Mouse (Mus musculus) brown adipose tissue, adult 24 weeks (tissue): Measurements from ENCODE around the gene Lepr. TPM values are rescaled to one million over a fixed set of nuclear protein-coding genes. Genes with fewer than 3 reads are reported as not detected.

Source experiments
- H3K27ac ChIP-seq: fragments of 200-500 bp; replicated peaks from 2 replicates; pipeline ENCODE4 v1.5.1; 2012; ENCODE audit warnings: low read depth, mild to moderate bottlenecking, low read length
- H3K4me1 ChIP-seq: fragments of 200-500 bp; 2 replicates; pipeline ENCODE4 v1.6.1; 2012; ENCODE audit warnings: low read length, mixed read lengths; ENCODE audit not compliant: control insufficient read depth, insufficient read depth, insufficient read length
- H3K4me3 ChIP-seq: fragments of 200-500 bp; 2 replicates; pipeline ENCODE4 v1.5.1; 2012; ENCODE audit warnings: low read depth, mild to moderate bottlenecking, low read length, moderate library complexity; ENCODE audit not compliant: insufficient read depth
- polyA plus RNA-seq: library from polyadenylated mRNA; stranded (reverse); fragments of >200 nt; gene quantifications from 2 replicates; pipeline ENCODE4 v1.2.4, GENCODE M21; 2012; ENCODE audit not compliant: missing spikeins, insufficient read depth, insufficient read length

Lepr gene
- polyA plus RNA-seq, result 0.58 and 0.99 TPM in 2 replicates

GRCm38 (mm10) chr4:101717367-101718121, at the start of gene Lepr:
Lepr (plus strand) TSS chr4:101717404.
- no peaks in the 10 kb centered on the region for H3K4me1 ChIP-seq
- no peak within 1 kb of the TSS for H3K27ac ChIP-seq
- H3K4me3 ChIP-seq, result peak within 1 kb of the TSS; percentile 22; the same call in 1 of the 2 replicates

GRCm38 (mm10) chr4:101669161-101669560, 48.0 kb upstream of the Lepr start:
- H3K27ac ChIP-seq, result no peak overlapping the region
- H3K4me3 ChIP-seq, result no peak overlapping the region
- H3K4me1 ChIP-seq, result no peaks in the 10 kb centered on the region

DNA sequence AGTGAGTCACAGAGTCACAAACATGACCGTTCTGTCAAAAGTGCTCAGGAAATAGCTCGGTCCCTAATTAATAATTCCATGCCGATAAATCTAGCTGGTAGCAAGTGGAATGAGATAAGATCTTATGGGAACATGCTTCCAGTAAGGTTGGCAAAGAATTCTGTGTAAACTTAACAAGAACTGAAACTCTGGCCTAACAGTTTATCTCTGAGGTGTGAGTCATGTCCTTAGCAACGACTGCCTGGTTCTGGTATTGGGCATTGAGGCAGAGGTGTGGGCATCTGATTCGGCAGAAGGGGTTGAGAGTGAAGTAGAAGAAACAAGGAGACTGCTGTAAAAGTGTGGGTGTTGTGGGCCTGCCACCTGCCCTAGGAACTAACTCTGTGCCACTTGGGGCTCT, 47.4 kb upstream of the Lepr start:
- Histone ChIP-seq H3K4me1 (no peaks in the 10 kb centered on the region), H3K4me3 (no peak overlapping the region), H3K27ac (no peak overlapping the region)

DNA sequence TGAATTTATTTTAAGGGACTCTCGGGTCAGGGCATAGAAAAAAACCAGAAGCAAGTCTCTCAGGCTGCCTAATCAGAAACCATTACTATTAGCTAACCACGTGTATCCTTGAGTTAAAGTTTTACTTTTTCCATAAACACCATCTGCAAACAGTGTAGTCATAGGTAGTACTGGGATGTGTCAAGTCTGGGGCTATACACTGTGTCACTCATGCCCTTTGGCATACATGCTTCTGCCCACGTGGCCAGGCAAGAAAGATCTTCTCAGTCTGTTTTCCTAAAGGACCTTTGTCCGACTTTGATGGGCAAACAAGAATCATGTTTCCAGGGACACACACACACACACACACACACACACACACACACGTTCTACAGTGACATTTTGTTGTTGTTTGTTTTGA, 42.4 kb upstream of the Lepr start:
- H3K4me3 ChIP-seq, result no peak overlapping the region
- H3K27ac ChIP-seq, result no peak overlapping the region

GRCm38 (mm10) chr4:101675726-101676125, 41.5 kb upstream of the Lepr start:
- Histone ChIP-seq H3K4me3 (no peak overlapping the region), H3K27ac (no peak overlapping the region), H3K4me1 (no peaks in the 10 kb centered on the region)

More for the DNA sequence above, 42.4 kb upstream of the Lepr start:
- no peaks in the 10 kb centered on the region for H3K4me1 ChIP-seq

- no peak overlapping the region for H3K4me3 ChIP-seq
- H3K27ac ChIP-seq, result no peak overlapping the region
- H3K4me1 ChIP-seq, result no peaks in the 10 kb centered on the region
Observed at GRCm38 (mm10) chr4:101682620-101683019, 34.6 kb upstream of the Lepr start.

GRCm38 (mm10) chr4:101683086-101683485, 34.1 kb upstream of the Lepr start:
- Histone ChIP-seq H3K27ac (no peak overlapping the region), H3K4me1 (no peaks in the 10 kb centered on the region), H3K4me3 (no peak overlapping the region)

DNA sequence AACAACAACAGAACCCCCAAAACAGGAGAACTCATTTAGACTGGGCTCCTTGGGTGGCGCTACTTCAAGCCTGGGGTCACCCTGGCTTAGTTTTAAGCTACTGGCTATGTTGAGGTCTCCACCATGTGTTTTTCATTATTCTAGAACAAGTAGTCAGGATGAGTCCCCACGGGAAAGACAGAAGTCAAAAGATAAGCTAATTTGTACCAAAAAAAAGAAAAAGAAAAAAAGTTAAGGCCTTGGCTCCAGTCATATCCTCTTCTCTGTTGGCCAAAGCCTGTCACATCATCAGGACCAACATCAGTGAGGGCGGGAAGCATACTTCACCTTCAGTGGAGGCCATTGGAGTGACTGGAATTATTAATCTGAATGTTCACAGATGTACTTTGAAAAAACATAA, 32.4 kb upstream of the Lepr start:
- peaks cover 2% of the 10 kb centered on the region; the same call in 1 of the 2 replicates for H3K4me1 ChIP-seq
- no peak overlapping the region for H3K4me3 ChIP-seq
- no peak overlapping the region for H3K27ac ChIP-seq

DNA sequence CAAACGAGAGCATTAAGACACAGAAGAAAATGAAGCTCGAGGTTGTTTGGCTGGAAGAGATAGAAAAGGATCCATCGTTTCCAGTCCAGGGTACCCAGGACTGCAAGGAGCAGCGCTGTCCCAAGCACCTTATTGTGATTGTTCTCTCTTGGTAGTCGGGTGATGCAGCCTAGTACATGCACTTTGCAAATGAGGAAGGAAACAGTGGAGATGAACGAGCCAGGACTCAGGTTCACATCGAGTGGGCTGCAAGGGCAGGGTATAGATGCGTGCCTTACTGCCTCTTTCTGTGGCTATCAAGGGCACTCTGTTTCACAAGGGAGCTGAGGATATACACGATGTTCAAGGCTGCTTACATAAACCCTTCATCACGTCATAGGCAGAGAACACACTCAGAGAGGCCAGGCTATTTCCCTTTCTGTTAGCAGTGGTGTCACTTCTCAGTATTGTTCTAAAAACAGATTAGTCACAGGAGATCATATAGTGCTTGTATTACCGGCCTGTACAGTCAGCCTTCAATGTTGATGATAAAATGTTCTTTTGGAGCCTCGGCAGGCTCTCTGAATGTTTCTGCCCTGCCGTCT, 30.9 kb upstream of the Lepr start:
- H3K4me3 ChIP-seq, result no peak overlapping the region
- peaks cover 2% of the 10 kb centered on the region; the same call in 1 of the 2 replicates for H3K4me1 ChIP-seq
- no peak overlapping the region for H3K27ac ChIP-seq

DNA sequence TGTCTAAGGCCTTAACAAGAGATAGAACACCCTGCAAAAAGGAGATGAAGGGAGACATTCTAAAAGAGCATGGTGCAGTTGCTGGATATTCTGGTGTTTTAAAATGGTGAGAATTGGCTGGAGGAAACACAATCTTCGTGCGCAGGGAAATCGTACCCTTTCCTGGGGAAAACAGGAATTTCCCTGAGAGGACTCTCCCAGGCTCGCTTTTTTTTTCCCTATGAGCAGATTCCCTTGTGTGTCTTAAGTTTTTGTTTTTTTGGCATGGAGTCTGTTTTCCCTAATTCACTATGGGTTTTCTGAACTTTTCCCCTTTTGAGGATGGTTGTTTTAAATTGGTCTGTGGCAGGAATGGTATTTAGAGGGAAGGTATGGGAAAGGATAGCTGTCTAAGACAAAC, 28.0 kb upstream of the Lepr start:
- Histone ChIP-seq H3K4me3 (no peak overlapping the region), H3K4me1 (peaks cover 2% of the 10 kb centered on the region; the same call in 1 of the 2 replicates), H3K27ac (no peak overlapping the region)

GRCm38 (mm10) chr4:101689645-101690044, 27.6 kb upstream of the Lepr start:
- no peak overlapping the region; the same call in 1 of the 2 replicates for H3K27ac ChIP-seq
- H3K4me3 ChIP-seq, result no peak overlapping the region
- H3K4me1 ChIP-seq, result peaks cover 2% of the 10 kb centered on the region; the same call in 1 of the 2 replicates

DNA sequence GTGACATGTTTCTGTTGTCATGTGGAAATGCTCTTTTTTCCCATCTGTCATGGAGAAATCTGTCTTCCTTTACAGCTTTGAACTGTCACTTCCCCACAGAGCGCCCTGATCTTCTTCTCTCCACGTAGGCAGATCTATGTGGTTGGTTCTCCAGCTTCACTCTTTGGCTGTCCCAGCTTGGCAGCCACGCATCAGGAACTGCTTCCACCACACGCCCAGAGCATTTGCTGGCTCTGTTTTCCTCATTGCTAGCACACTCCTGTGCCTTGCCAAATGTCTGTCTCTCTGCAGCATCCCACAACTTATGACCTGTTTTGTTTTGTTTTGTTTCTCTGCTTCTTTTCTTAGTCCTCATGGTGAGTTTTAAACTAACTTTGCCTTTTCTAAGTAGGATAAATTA, 24.3 kb upstream of the Lepr start:
- Histone ChIP-seq H3K27ac (no peak overlapping the region), H3K4me3 (no peak overlapping the region), H3K4me1 (peaks cover 2% of the 10 kb centered on the region; the same call in 1 of the 2 replicates)

- no peaks in the 10 kb centered on the region; the same call in 1 of the 2 replicates for H3K4me1 ChIP-seq
- no peak overlapping the region for H3K4me3 ChIP-seq
- no peak overlapping the region for H3K27ac ChIP-seq
Observed at GRCm38 (mm10) chr4:101694529-101694928, 22.7 kb upstream of the Lepr start.

DNA sequence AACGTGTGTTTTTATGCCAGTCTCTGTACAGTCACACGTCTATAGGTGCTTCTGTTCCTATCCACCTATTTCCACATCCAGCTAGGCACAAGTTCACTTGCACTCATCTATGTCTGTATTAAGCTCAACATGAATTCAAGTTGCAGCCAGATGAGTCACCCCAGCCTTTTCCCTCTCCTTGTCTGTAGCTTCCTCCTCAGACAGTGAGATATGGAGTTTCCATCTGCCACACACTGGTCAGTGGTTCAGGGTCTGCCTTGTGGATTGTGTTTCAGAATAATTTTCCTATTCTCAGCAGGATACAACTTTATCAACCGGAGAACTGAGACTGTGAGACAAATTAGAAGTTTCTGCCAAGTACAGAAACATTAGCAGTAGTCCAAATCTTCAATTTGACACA, 20.0 kb upstream of the Lepr start:
- no peaks in the 10 kb centered on the region for H3K4me1 ChIP-seq
- H3K4me3 ChIP-seq, result no peak overlapping the region
- H3K27ac ChIP-seq, result no peak overlapping the region

- Histone ChIP-seq H3K4me1 (no peaks in the 10 kb centered on the region), H3K27ac (no peak overlapping the region), H3K4me3 (no peak overlapping the region)
Observed at GRCm38 (mm10) chr4:101699423-101699822, 17.8 kb upstream of the Lepr start.
